Mouse (Mus musculus): ENCODE results near the gene Uevld. TPM values are rescaled to one million over a fixed set of nuclear protein-coding genes. Genes with fewer than 3 reads are reported as not detected.
"Not testable (repeated sequence)": the region's sequence is repeated elsewhere in the genome, so short reads cannot be mapped to it uniquely, and the experiment has no call there.

The Uevld gene
- polyA plus RNA-seq, 1 experiment from 2014 or later, result 4.7 TPM

- Histone ChIP-seq H3K9me3 (ENCODE audit: control insufficient read depth, low read length) (no peaks in the 10 kb centered on the region), H3K36me3 (ENCODE audit: control insufficient read depth, insufficient read depth, low read length) (peaks cover 26% of the 10 kb centered on the region), H3K4me1 (ENCODE audit: control insufficient read depth, insufficient read depth, low read depth, low read length) (peaks cover 6% of the 10 kb centered on the region), H3K27me3 (replicated peaks; ENCODE audit: control insufficient read depth, insufficient read depth, low read length) (no peaks in the 10 kb centered on the region), H3K27ac (ENCODE audit: low read depth, low read length) (no peak overlapping the region), H3K4me3 (ENCODE audit: low read length) (no peak overlapping the region), H3K4me2 (ENCODE audit: low read length) (no peak overlapping the region), H3K9ac (ENCODE audit: low read depth, low read length) (no peak overlapping the region)
- ATAC-seq, result no peak
- WGBS, result 87% methylated on average over 2 of the region's 2 CpGs
Measured at GRCm38 (mm10) chr7:46998942-46999341, 40.6 kb upstream of the Uevld start.

DNA sequence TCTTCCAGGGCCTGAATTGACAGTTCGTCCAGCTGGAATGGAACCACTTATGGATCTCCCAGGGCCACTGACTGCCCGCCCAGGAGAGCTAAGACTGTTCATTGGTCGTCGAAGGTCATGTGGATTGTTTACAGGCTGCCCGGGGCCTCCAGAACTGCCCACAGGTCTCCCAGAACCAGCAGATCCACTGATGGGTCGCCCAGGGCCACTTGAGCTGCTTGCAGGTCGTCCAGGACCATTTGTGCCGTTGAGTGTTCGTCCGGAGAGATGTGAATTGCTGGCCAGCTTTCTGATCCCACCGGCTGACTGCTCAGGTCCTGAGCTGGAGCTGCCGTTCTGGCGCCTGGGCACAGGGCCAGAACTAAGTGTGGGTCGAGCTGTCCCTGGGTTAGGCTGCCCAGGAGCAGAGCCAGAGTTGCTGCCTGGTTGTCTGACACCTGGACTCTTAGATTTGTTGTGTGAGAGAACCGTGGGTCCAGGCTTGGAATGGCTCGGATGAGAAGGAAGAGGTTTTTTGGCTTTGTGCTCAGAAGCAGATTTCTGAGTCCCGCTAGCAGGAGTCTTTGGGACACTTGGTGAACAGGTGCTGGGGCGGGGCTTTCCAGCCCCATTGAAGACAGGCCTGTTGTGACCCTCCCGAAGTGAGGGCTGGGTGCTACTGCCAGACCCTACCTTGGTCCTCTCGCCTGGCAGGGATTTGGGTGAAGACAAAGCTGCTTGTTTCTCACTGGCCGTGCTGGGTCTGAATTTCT, 39.5 kb upstream of the Uevld start:
- no peaks in the 10 kb centered on the region for H3K27me3 ChIP-seq (replicated peaks; ENCODE audit: control insufficient read depth, insufficient read depth, low read length)
- ATAC-seq, result peak; percentile 48; the same call in 1 of the 2 replicates
- H3K4me2 ChIP-seq (ENCODE audit: low read length), result no peak overlapping the region
- no peak overlapping the region for H3K4me3 ChIP-seq (ENCODE audit: low read length)
- H3K36me3 ChIP-seq (ENCODE audit: control insufficient read depth, insufficient read depth, low read length), result peaks cover 30% of the 10 kb centered on the region
- peaks cover 3% of the 10 kb centered on the region for H3K4me1 ChIP-seq (ENCODE audit: control insufficient read depth, insufficient read depth, low read depth, low read length)
- H3K27ac ChIP-seq (ENCODE audit: low read depth, low read length), result no peak overlapping the region
- no peaks in the 10 kb centered on the region for H3K9me3 ChIP-seq (ENCODE audit: control insufficient read depth, low read length)
- no peak overlapping the region for H3K9ac ChIP-seq (ENCODE audit: low read depth, low read length)
- WGBS, result 75% methylated on average over 21 of the region's 21 CpGs

GRCm38 (mm10) chr7:46997008-46997407, 38.7 kb upstream of the Uevld start:
- 93% methylated on average over 4 of the region's 4 CpGs for WGBS
- H3K4me3 ChIP-seq (ENCODE audit: low read length), result no peak overlapping the region
- H3K4me1 ChIP-seq (ENCODE audit: control insufficient read depth, insufficient read depth, low read depth, low read length), result no peaks in the 10 kb centered on the region; the same call in none of the 2 replicates
- H3K4me2 ChIP-seq (ENCODE audit: low read length), result no peak overlapping the region
- H3K9ac ChIP-seq (ENCODE audit: low read depth, low read length), result no peak overlapping the region
- peaks cover 33% of the 10 kb centered on the region for H3K36me3 ChIP-seq (ENCODE audit: control insufficient read depth, insufficient read depth, low read length)
- no peaks in the 10 kb centered on the region for H3K9me3 ChIP-seq (ENCODE audit: control insufficient read depth, low read length)
- no peak for ATAC-seq
- no peaks in the 10 kb centered on the region for H3K27me3 ChIP-seq (replicated peaks; ENCODE audit: control insufficient read depth, insufficient read depth, low read length)
- no peak overlapping the region for H3K27ac ChIP-seq (ENCODE audit: low read depth, low read length)

- ATAC-seq, result no peak
- Histone ChIP-seq H3K4me3 (ENCODE audit: low read length) (no peak overlapping the region), H3K9ac (ENCODE audit: low read depth, low read length) (no peak overlapping the region), H3K4me2 (ENCODE audit: low read length) (no peak overlapping the region), H3K9me3 (ENCODE audit: control insufficient read depth, low read length) (no peaks in the 10 kb centered on the region), H3K36me3 (ENCODE audit: control insufficient read depth, insufficient read depth, low read length) (peaks cover 36% of the 10 kb centered on the region), H3K4me1 (ENCODE audit: control insufficient read depth, insufficient read depth, low read depth, low read length) (no peaks in the 10 kb centered on the region; the same call in 1 of the 2 replicates), H3K27ac (ENCODE audit: low read depth, low read length) (no peak overlapping the region), H3K27me3 (replicated peaks; ENCODE audit: control insufficient read depth, insufficient read depth, low read length) (no peaks in the 10 kb centered on the region)
- 92% methylated on average over 3 of the region's 3 CpGs for WGBS
Measured at GRCm38 (mm10) chr7:46995558-46995957, 37.2 kb upstream of the Uevld start.

- H3K4me2 ChIP-seq (ENCODE audit: low read length), result no peak overlapping the region
- H3K27me3 ChIP-seq (replicated peaks; ENCODE audit: control insufficient read depth, insufficient read depth, low read length), result no peaks in the 10 kb centered on the region
- H3K9me3 ChIP-seq (ENCODE audit: control insufficient read depth, low read length), result no peaks in the 10 kb centered on the region
- peaks cover 30% of the 10 kb centered on the region for H3K36me3 ChIP-seq (ENCODE audit: control insufficient read depth, insufficient read depth, low read length)
- H3K27ac ChIP-seq (ENCODE audit: low read depth, low read length), result no peak overlapping the region
- H3K4me3 ChIP-seq (ENCODE audit: low read length), result no peak overlapping the region
- 79% methylated on average over 8 of the region's 8 CpGs for WGBS
- H3K9ac ChIP-seq (ENCODE audit: low read depth, low read length), result no peak overlapping the region
- no peak for ATAC-seq
- no peaks in the 10 kb centered on the region for H3K4me1 ChIP-seq (ENCODE audit: control insufficient read depth, insufficient read depth, low read depth, low read length)
Measured at GRCm38 (mm10) chr7:46993079-46993478, 34.8 kb upstream of the Uevld start.

DNA sequence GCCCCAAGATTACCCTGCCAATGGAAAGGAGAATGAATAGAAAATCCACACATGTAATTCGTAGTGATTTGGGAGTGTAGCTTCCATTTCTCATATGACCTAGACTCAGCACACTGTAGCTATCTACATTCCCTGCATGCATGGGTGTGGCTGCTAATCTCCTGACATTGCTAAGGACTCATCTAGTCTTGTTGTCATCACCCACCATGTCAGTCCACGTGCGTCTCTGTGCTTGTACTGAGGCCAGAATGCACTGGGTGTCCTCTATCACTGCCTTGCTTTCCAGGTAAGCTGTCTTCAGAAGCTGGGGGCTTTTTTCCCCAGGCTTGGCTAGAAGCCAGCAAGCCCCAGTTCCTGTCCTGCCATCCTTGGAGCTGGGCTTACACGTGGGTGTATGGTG, 31.1 kb upstream of the Uevld start:
- H3K4me3 ChIP-seq (ENCODE audit: low read length); H3K9ac ChIP-seq (ENCODE audit: low read depth, low read length); ATAC-seq; H3K4me2 ChIP-seq (ENCODE audit: low read length); H3K9me3 ChIP-seq (ENCODE audit: control insufficient read depth, low read length); H3K27ac ChIP-seq (ENCODE audit: low read depth, low read length); H3K4me1 ChIP-seq (ENCODE audit: control insufficient read depth, insufficient read depth, low read depth, low read length); H3K27me3 ChIP-seq (replicated peaks; ENCODE audit: control insufficient read depth, insufficient read depth, low read length): not testable (repeated sequence)
- 87% methylated on average over 4 of the region's 4 CpGs for WGBS
- peaks cover 14% of the 10 kb centered on the region for H3K36me3 ChIP-seq (ENCODE audit: control insufficient read depth, insufficient read depth, low read length)

- Histone ChIP-seq H3K9me3 (ENCODE audit: control insufficient read depth, low read length) (no peaks in the 10 kb centered on the region), H3K9ac (ENCODE audit: low read depth, low read length) (no peak overlapping the region), H3K4me1 (ENCODE audit: control insufficient read depth, insufficient read depth, low read depth, low read length) (no peaks in the 10 kb centered on the region; the same call in 1 of the 2 replicates), H3K27me3 (replicated peaks; ENCODE audit: control insufficient read depth, insufficient read depth, low read length) (no peaks in the 10 kb centered on the region), H3K4me3 (ENCODE audit: low read length) (no peak overlapping the region), H3K36me3 (ENCODE audit: control insufficient read depth, insufficient read depth, low read length) (peaks cover 3% of the 10 kb centered on the region; the same call in 1 of the 2 replicates), H3K4me2 (ENCODE audit: low read length) (no peak overlapping the region), H3K27ac (ENCODE audit: low read depth, low read length) (no peak overlapping the region; the same call in 1 of the 2 replicates)
- WGBS, result 42% methylated on average over 2 of the region's 2 CpGs
- no peak for ATAC-seq
Measured at GRCm38 (mm10) chr7:46987073-46987472, 28.7 kb upstream of the Uevld start.

DNA sequence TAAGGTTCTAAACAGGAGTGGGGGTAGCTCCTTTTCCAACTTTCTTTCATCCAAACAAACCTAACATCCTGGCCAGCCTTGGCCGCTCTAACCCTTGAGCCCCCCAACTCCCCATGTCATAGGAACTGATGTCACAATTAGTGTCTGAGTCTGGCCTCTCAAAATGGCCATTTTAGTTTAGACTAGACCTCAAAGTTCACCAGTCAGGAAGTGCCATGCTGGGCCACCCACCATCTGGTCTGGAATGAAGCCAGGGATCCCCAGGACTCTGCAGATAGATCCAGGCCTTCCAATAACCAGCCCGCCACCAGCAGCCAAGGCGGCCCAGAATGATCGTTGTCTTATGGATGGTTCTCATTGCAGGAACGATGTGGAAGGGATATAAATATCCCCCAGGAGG, 28.3 kb upstream of the Uevld start:
- 51% methylated on average over 5 of the region's 5 CpGs for WGBS
- no peak overlapping the region for H3K27ac ChIP-seq (ENCODE audit: low read depth, low read length)
- no peaks in the 10 kb centered on the region; the same call in 1 of the 2 replicates for H3K36me3 ChIP-seq (ENCODE audit: control insufficient read depth, insufficient read depth, low read length)
- H3K4me3 ChIP-seq (ENCODE audit: low read length), result no peak overlapping the region
- no peak overlapping the region for H3K9ac ChIP-seq (ENCODE audit: low read depth, low read length)
- no peak overlapping the region for H3K4me2 ChIP-seq (ENCODE audit: low read length)
- no peaks in the 10 kb centered on the region for H3K9me3 ChIP-seq (ENCODE audit: control insufficient read depth, low read length)
- ATAC-seq, result peak; percentile 50; the same call in 1 of the 2 replicates
- H3K4me1 ChIP-seq (ENCODE audit: control insufficient read depth, insufficient read depth, low read depth, low read length), result no peaks in the 10 kb centered on the region; the same call in 1 of the 2 replicates
- no peaks in the 10 kb centered on the region for H3K27me3 ChIP-seq (replicated peaks; ENCODE audit: control insufficient read depth, insufficient read depth, low read length)

DNA sequence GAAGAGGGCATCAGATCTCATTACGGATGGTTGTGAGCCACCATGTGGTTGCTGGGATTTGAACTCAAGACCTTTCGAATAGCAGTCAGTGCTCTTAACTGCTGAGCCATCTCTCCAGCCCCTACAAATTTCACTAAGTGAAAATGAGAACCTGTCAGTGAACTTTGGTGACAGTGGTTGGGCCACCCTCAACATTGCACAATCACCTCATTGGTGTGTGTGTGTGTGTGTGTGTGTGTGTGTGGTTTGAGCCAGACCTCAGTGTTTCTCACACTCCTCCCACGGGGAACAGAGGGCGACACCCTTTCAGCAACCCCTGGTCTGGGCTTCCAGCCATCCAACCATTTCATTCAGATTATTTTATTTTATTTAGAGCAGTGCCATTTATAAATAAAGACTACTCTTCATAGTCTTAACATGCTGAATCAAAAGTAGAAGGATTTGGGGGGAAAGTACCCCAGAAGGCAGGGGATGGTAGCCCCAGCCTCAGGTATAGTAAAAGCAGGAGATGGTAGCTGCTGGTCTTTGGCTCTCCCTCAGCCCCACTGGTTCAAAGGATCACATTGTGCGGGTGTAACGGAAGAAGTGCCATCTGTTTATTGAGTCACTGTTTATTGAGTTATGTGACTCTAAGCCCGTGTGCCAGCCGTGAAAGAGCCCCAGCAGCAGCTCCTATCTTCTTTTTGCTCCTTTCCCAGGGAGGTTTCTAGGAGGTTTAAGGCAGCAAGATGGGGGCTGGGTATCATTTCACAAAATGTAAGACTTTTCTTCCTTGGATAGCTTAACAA, 27.6 kb upstream of the Uevld start:
- 0 out of 2 replicates have a peak overlapping the region, but pooled peaks have one; percentile 31 for H3K27ac ChIP-seq (ENCODE audit: low read depth, low read length)
- 67% methylated on average over 8 of the region's 8 CpGs for WGBS

More for the DNA sequence above, 27.6 kb upstream of the Uevld start:
- H3K4me2 ChIP-seq (ENCODE audit: low read length), result no peak overlapping the region
- no peak overlapping the region for H3K9ac ChIP-seq (ENCODE audit: low read depth, low read length)
- H3K27me3 ChIP-seq (replicated peaks; ENCODE audit: control insufficient read depth, insufficient read depth, low read length), result no peaks in the 10 kb centered on the region
- no peaks in the 10 kb centered on the region for H3K36me3 ChIP-seq (ENCODE audit: control insufficient read depth, insufficient read depth, low read length)
- no peaks in the 10 kb centered on the region for H3K9me3 ChIP-seq (ENCODE audit: control insufficient read depth, low read length)
- no peak for ATAC-seq
- no peaks in the 10 kb centered on the region; the same call in 1 of the 2 replicates for H3K4me1 ChIP-seq (ENCODE audit: control insufficient read depth, insufficient read depth, low read depth, low read length)
- no peak overlapping the region for H3K4me3 ChIP-seq (ENCODE audit: low read length)

Data from hindbrain, embryonic 16.5 days (tissue).